Mouse (Mus musculus): ENCODE results near the gene Ltbp2.

DNA sequence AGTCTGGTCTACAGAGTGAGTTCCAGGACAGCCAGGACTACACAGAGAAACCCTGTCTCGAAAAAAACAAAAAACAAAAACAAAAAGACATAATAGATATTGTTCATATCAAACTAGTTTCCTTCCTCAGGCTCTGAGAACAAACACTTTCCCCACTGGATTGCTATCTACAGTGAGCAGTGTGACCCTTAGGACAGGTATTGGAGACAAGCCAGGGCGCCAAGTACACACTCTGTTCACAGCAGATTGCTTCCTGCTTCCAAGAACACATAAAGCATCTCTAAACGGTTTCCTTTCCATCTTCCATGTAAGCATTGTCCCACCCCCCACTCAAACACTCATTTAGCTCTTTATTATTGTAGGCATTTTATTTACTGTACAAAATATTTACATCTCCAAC is 41.5 kb upstream of the Ltbp2 start:
- TF ChIP-seq CTCF (IDR thresholded peaks at IDR 0.05; ENCODE audit: extremely low read depth, insufficient read length, insufficient replicate concordance, low read depth, low read length) (no peak), POLR2A (IDR thresholded peaks at IDR 0.05; ENCODE audit: low read depth, low read length) (no peak)

All from small intestine, adult 2 months (tissue).